ENCODE assay signal across 9 mouse cellular contexts in the genomic region with DNA sequence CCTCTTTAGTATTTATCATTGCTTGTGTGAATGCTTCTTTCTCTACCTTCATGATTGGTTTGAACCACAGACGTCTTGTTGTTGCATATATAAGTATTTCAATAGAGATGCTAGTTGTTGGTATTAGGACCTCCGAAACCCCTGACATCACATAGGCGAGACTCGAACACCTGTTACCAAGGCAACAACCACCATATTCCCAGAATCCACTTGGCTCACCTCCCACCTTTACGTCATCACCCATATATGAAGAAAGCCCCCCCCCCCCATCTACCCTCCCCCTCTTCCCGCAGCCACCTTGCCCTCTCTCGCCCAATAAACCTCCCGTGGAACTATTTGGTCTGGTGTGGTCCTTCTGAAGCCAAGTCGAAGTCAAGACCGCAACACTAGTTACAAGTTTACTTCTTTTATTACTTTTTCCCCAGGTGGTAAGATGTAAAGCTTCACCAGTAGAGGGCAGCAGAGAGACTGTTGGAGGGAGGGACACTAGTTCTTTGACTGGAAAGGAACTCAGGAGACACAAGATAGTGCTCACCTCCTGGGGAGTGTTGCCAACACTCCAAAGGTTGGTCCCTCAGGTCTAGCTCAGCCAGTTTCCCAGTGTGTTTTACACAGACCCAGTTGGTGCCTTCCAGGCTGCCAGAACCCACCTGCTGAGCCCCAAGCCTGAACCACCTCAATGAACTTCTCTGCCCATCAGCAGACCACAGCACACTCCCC. TPM values are rescaled to one million over a fixed set of nuclear protein-coding genes. Genes with fewer than 3 reads are reported as not detected.
DNase-seq lines count a peak whose midpoint lies in the region; ATAC-seq and TF ChIP-seq lines count a peak whose summit lies in the region.
"Had no signal": no experiment of that assay in that cellular context is flagged by ENCODE, and none has a peak within 500 bp of the region (broad histone marks: within the 10 kb centered on the region; RNA-seq: fewer than 3 reads in every experiment).

No protein-coding gene starts in this region.

- H3K9me3 ChIP-seq in hindbrain, postnatal 0 days (ENCODE audit: low read length), result no peaks in the 10 kb centered on the region
- no peaks in the 10 kb centered on the region for H3K9me3 ChIP-seq in liver, postnatal 0 days (ENCODE audit: low read length)
- H3K9me3 ChIP-seq: limb, embryonic 15.5 days had no signal

- H3K36me3 ChIP-seq in hindbrain, postnatal 0 days (ENCODE audit: insufficient read depth, low read length), result no peaks in the 10 kb centered on the region
- H3K36me3 ChIP-seq in liver, postnatal 0 days (replicated peaks; ENCODE audit: insufficient read depth, low read length), result no peaks in the 10 kb centered on the region
- H3K36me3 ChIP-seq: limb, embryonic 15.5 days had no signal

- H3K4me1 ChIP-seq in hindbrain, postnatal 0 days (ENCODE audit: insufficient read depth, low read length), result no peaks in the 10 kb centered on the region
- no peaks in the 10 kb centered on the region for H3K4me1 ChIP-seq in liver, postnatal 0 days (ENCODE audit: insufficient read depth)
- H3K4me1 ChIP-seq: limb, embryonic 15.5 days had no signal

- WGBS in hindbrain, postnatal 0 days, result 72% methylated on average over 10 of the region's 10 CpGs
- WGBS in liver, postnatal 0 days (ENCODE audit: insufficient replicate concordance), result 50% methylated on average over 10 of the region's 10 CpGs

- no peak overlapping the region for H3K27ac ChIP-seq in gastrocnemius, adult 2 months
- no peak overlapping the region for H3K27ac ChIP-seq in hindbrain, postnatal 0 days
- H3K27ac ChIP-seq in liver, postnatal 0 days (ENCODE audit: low read depth), result no peak overlapping the region
- H3K27ac ChIP-seq: limb, embryonic 15.5 days had no signal

- peak; percentile 80 for TF ChIP-seq CTCF in gastrocnemius, adult 2 months (IDR thresholded peaks at IDR 0.05)
- peak; percentile 72 for TF ChIP-seq CTCF in hindbrain, postnatal 0 days (IDR thresholded peaks at IDR 0.05; ENCODE audit: low read depth)
- peak; percentile 91 for TF ChIP-seq CTCF in liver, postnatal 0 days (IDR thresholded peaks at IDR 0.05; ENCODE audit: low read depth)

- no peak overlapping the region for H3K4me3 ChIP-seq in gastrocnemius, adult 2 months
- H3K4me3 ChIP-seq in hindbrain, postnatal 0 days (ENCODE audit: low read length), result no peak overlapping the region
- H3K4me3 ChIP-seq in liver, postnatal 0 days (ENCODE audit: low read depth, low read length), result no peak overlapping the region
- H3K4me3 ChIP-seq: limb, embryonic 15.5 days had no signal

- intact Hi-C loops in gastrocnemius, adult 2 months (cut with DNase I), result loop anchor here (2.0 kb wide), 1 partner anchor 138 kb away; no protein-coding TSS in a partner anchor

- H3K4me2 ChIP-seq in hindbrain, postnatal 0 days (ENCODE audit: low read depth, low read length), result no peak overlapping the region
- no peak overlapping the region for H3K4me2 ChIP-seq in liver, postnatal 0 days (ENCODE audit: low read depth, low read length)
- H3K4me2 ChIP-seq: limb, embryonic 15.5 days had no signal

- no peak for ATAC-seq in hindbrain, postnatal 0 days
- 0 out of 2 replicates have a peak, but pooled peaks have one; percentile 21 for ATAC-seq in liver, postnatal 0 days

- no peaks in the 10 kb centered on the region for H3K27me3 ChIP-seq in hindbrain, postnatal 0 days (ENCODE audit: insufficient read depth, low read length)
- H3K27me3 ChIP-seq in liver, postnatal 0 days (ENCODE audit: insufficient read depth, low read length), result no peaks in the 10 kb centered on the region
- H3K27me3 ChIP-seq: limb, embryonic 15.5 days had no signal

- H3K9ac ChIP-seq in hindbrain, postnatal 0 days (replicated peaks; ENCODE audit: low read length), result no peak overlapping the region
- no peak overlapping the region for H3K9ac ChIP-seq in liver, postnatal 0 days (replicated peaks)
- H3K9ac ChIP-seq: limb, embryonic 15.5 days had no signal

- DNase-seq in gastrocnemius, adult 2 months, result peak; percentile 33
- DNase-seq in gastrocnemius, postnatal 25 days, result no peak
- DNase-seq in CD8-positive naive resting alpha-beta T cell, adult 2 months (ENCODE audit: low read depth in 2 of 2, low spot score in 2 of 2), result peak; percentile 69 to 79
- DNase-seq in c-Kit-positive CD71-negative TER-119-negative erythroid progenitor cells, embryonic 14.5 days (ENCODE audit: low read depth), result peak; percentile 60
- peak; percentile 55 for DNase-seq in hindbrain, postnatal 0 days (ENCODE audit: low spot score)
- DNase-seq in liver, postnatal 0 days, result peak; percentile 43
- DNase-seq in spleen, postnatal 36 days (ENCODE audit: low spot score in 2 of 2), result peak; percentile 51 to 53
- DNase-seq in layer of hippocampus, adult 9-11 months, result no peak

- no peak for TF ChIP-seq EP300 in liver, postnatal 0 days (IDR thresholded peaks at IDR 0.05; ENCODE audit: low read depth)

RNA-seq across cellular contexts. Expression of a gene that starts 19.3 kb away (rescaled TPM):
- total RNA-seq in gastrocnemius, adult 2 months (2021), result 10 to 100 TPM; 13.0 to 22.2 TPM
- total RNA-seq in gastrocnemius, postnatal 25 days (2021), result 10 to 100 TPM; 13.4 to 17.1 TPM
- total RNA-seq in hindbrain, postnatal 0 days (2014; rRNA removed), result 3.3 and 4.1 TPM in 2 replicates
- polyA plus RNA-seq in hindbrain, postnatal 0 days (2015; fragmentation: Nextera tagmentation; extraction: Ambion mirVana), result 3.1 and 4.1 TPM in 2 replicates
- polyA plus RNA-seq in liver, postnatal 0 days (2015; fragmentation: Nextera tagmentation; extraction: Ambion mirVana), result 6.2 and 7.2 TPM in 2 replicates

Comparison
In these comparisons a context has a peak if more than half of its experiments do, and no peak if none do; other contexts are left out.
1. DNase-seq: peak in gastrocnemius, adult 2 months (single experiment), CD8-positive naive resting alpha-beta T cell, adult 2 months (2 of 2), c-Kit-positive CD71-negative TER-119-negative erythroid progenitor cells, embryonic 14.5 days (single experiment), hindbrain, postnatal 0 days (single experiment), liver, postnatal 0 days (single experiment) and spleen, postnatal 36 days (2 of 2); none in gastrocnemius, postnatal 25 days (single experiment) and layer of hippocampus, adult 9-11 months (single experiment).
2. Peak in every context shown above with its lines, with median percentiles within 50 percentile points of each other: CTCF ChIP-seq.